Mouse (Mus musculus): ENCODE results near the gene Mcm6. TPM values are rescaled to one million over a fixed set of nuclear protein-coding genes. Genes with fewer than 3 reads are reported as not detected.
"Not testable (repeated sequence)": the region's sequence is repeated elsewhere in the genome, so short reads cannot be mapped to it uniquely, and the experiment has no call there.

Gene Mcm6
- polyA plus RNA-seq, 1 experiment = 23.5 TPM

- WGBS = 91% methylated on average over 10 of the region's 10 CpGs
These were observed 15.2 kb downstream of the Mcm6 start for GRCm38 (mm10) chr1:128344232-128344631.

GRCm38 (mm10) chr1:128337708-128338320 lies 21.6 kb downstream of the Mcm6 start:
- DNase-seq (ENCODE audit: low read depth, low spot score) = no peak
- 83% methylated on average over 13 of the region's 13 CpGs for WGBS

More at GRCm38 (mm10) chr1:128344232-128344631, 15.2 kb downstream of the Mcm6 start:
- DNase-seq (ENCODE audit: low read depth, low spot score) = no peak

- WGBS = 93% methylated on average over 1 of the region's 1 CpGs
- no peak for DNase-seq (ENCODE audit: low read depth, low spot score)
These were observed 29.2 kb downstream of the Mcm6 start for GRCm38 (mm10) chr1:128330313-128330712.

GRCm38 (mm10) chr1:128328218-128328617 lies 31.2 kb downstream of the Mcm6 start, which contains the start of gene Lct:
Gene Lct, minus strand, starts transcription at chr1:128328318.
- 57% methylated on average over 3 of the region's 3 CpGs for WGBS
- no peak for DNase-seq (ENCODE audit: low read depth, low spot score)

GRCm38 (mm10) chr1:128327165-128327564 lies 32.3 kb downstream of the Mcm6 start:
- DNase-seq (ENCODE audit: low read depth, low spot score) = no peak
- WGBS = 76% methylated on average over 1 of the region's 1 CpGs

- 85% methylated on average over 2 of the region's 2 CpGs for WGBS
- no peak for DNase-seq (ENCODE audit: low read depth, low spot score)
These were observed 34.7 kb downstream of the Mcm6 start for GRCm38 (mm10) chr1:128324776-128325175.

- WGBS = 89% methylated on average over 8 of the region's 8 CpGs
- DNase-seq (ENCODE audit: low read depth, low spot score) = no peak
These were observed 36.3 kb downstream of the Mcm6 start for GRCm38 (mm10) chr1:128323026-128323643.

- DNase-seq (ENCODE audit: low read depth, low spot score) = not testable (repeated sequence)
- 88% methylated on average over 6 of the region's 6 CpGs for WGBS
These were observed 40.2 kb downstream of the Mcm6 start for GRCm38 (mm10) chr1:128319266-128319665.

GRCm38 (mm10) chr1:128314665-128315064 lies 44.8 kb downstream of the Mcm6 start:
- no peak for DNase-seq (ENCODE audit: low read depth, low spot score)
- WGBS = 51% methylated on average over 4 of the region's 4 CpGs

GRCm38 (mm10) chr1:128309043-128309442 lies 50.4 kb downstream of the Mcm6 start:
- DNase-seq (ENCODE audit: low read depth, low spot score) = no peak
- WGBS = 77% methylated on average over 3 of the region's 3 CpGs

GRCm38 (mm10) chr1:128303900-128304299 lies 55.6 kb downstream of the Mcm6 start:
- 91% methylated on average over 16 of the region's 16 CpGs for WGBS
- DNase-seq (ENCODE audit: low read depth, low spot score) = no peak

- 86% methylated on average over 5 of the region's 5 CpGs for WGBS
- DNase-seq (ENCODE audit: low read depth, low spot score) = no peak
These were observed 63.5 kb downstream of the Mcm6 start for GRCm38 (mm10) chr1:128295717-128296528.

- DNase-seq (ENCODE audit: low read depth, low spot score) = no peak
- WGBS = 70% methylated on average over 8 of the region's 8 CpGs
These were observed 64.2 kb downstream of the Mcm6 start for GRCm38 (mm10) chr1:128295296-128295695.

- no peak for DNase-seq (ENCODE audit: low read depth, low spot score)
- WGBS = 81% methylated on average over 12 of the region's 12 CpGs
These were observed 65.9 kb downstream of the Mcm6 start for GRCm38 (mm10) chr1:128293524-128293923.

- no peak for DNase-seq (ENCODE audit: low read depth, low spot score)
- WGBS = 92% methylated on average over 5 of the region's 5 CpGs
These were observed 69.2 kb downstream of the Mcm6 start for GRCm38 (mm10) chr1:128290295-128290694.

- DNase-seq (ENCODE audit: low read depth, low spot score) = no peak
- 83% methylated on average over 9 of the region's 9 CpGs for WGBS
These were observed 74.3 kb downstream of the Mcm6 start for GRCm38 (mm10) chr1:128285136-128285535.

- DNase-seq (ENCODE audit: low read depth, low spot score) = no peak
- WGBS = 62% methylated on average over 8 of the region's 8 CpGs
These were observed 75.2 kb downstream of the Mcm6 start for GRCm38 (mm10) chr1:128284157-128284690.

GRCm38 (mm10) chr1:128282924-128283323 lies 76.5 kb downstream of the Mcm6 start:
- 97% methylated on average over 3 of the region's 3 CpGs for WGBS
- no peak for DNase-seq (ENCODE audit: low read depth, low spot score)

GRCm38 (mm10) chr1:128281753-128282152 lies 77.7 kb downstream of the Mcm6 start:
- WGBS = 96% methylated on average over 3 of the region's 3 CpGs

More at GRCm38 (mm10) chr1:128281753-128282152, 77.7 kb downstream of the Mcm6 start:
- DNase-seq (ENCODE audit: low read depth, low spot score) = no peak

Measured in large intestine, adult 2 months (tissue).